Mouse (Mus musculus) CH12.LX (cell line): ENCODE data around the gene Iqcf3. TPM values are rescaled to one million over a fixed set of nuclear protein-coding genes. Genes with fewer than 3 reads are reported as not detected.

Experiments used
- DNase-seq: peaks from one replicate; pipeline ENCODE4 v3.0.0-alpha.2; 2013; ENCODE audit errors: extremely low read depth
- H3K27ac ChIP-seq: 2 replicates; pipeline ENCODE4 v1.5.1; 2012; ENCODE audit warnings: low read depth, mild to moderate bottlenecking, control low read depth, moderate library complexity; ENCODE audit not compliant: insufficient read depth
- H3K27me3 ChIP-seq: replicated peaks from 2 replicates; pipeline ENCODE3; 2012; ENCODE audit warnings: inconsistent platforms
- H3K36me3 ChIP-seq, 2 experiments: replicated peaks in 1 of 2; 2 replicates each; pipeline versions ENCODE3 to v1.6.1; 2012; ENCODE audit warnings: inconsistent platforms in 1 of 2, low read length in 1 of 2, mild to moderate bottlenecking in 1 of 2, mixed read lengths in 1 of 2, moderate library complexity in 1 of 2; ENCODE audit not compliant: control insufficient read depth in 1 of 2, insufficient read depth in 1 of 2
- H3K4me1 ChIP-seq, 2 experiments: 2 replicates each; pipeline ENCODE4 v1.6.1; 2012; ENCODE audit warnings: inconsistent platforms in 1 of 2, moderate library complexity in 1 of 2; ENCODE audit not compliant: insufficient read depth in 2 of 2, control insufficient read depth in 1 of 2
- H3K4me2 ChIP-seq: 2 replicates; pipeline ENCODE4 v1.6.1; 2012; ENCODE audit warnings: low read depth, mild to moderate bottlenecking, control low read depth; ENCODE audit not compliant: poor library complexity, insufficient read depth, severe bottlenecking
- H3K4me3 ChIP-seq, 3 experiments: fragments of 150-350 bp in 1 of 3; sonication (generic) in 1 of 3; replicated peaks in 1 of 3; 2 replicates each; pipeline versions ENCODE3 to v1.5.1; 2011 to 2012; ENCODE audit warnings: low read depth in 2 of 3, low read length in 2 of 3, mild to moderate bottlenecking in 2 of 3, moderate library complexity in 2 of 3, control low read depth in 1 of 3, improper control_type of control experiment in 1 of 3, inconsistent platforms in 1 of 3, mixed read lengths in 1 of 3; ENCODE audit not compliant: poor library complexity in 1 of 3
- H3K79me2 ChIP-seq: replicated peaks from 2 replicates; pipeline ENCODE4 v1.6.1; 2012; ENCODE audit warnings: mild to moderate bottlenecking, moderate library complexity; ENCODE audit not compliant: control insufficient read depth, poor library complexity, insufficient read depth, severe bottlenecking; ENCODE audit errors: extremely low read depth
- H3K9ac ChIP-seq: 2 replicates; pipeline ENCODE4 v1.6.1; 2012; ENCODE audit warnings: low read depth, mild to moderate bottlenecking, control low read depth, moderate library complexity; ENCODE audit not compliant: insufficient read depth
- H3K9me3 ChIP-seq: replicated peaks from 2 replicates; pipeline ENCODE3; 2012; ENCODE audit warnings: low read length, inconsistent platforms, mixed read lengths
- CHD1 ChIP-seq: IDR thresholded peaks from 2 replicates; pipeline ENCODE4 v1.6.1; 2012; ENCODE audit warnings: low read depth, low read length, improper control_type of control experiment, inconsistent platforms
- CHD2 ChIP-seq: IDR thresholded peaks from 2 replicates; pipeline ENCODE4 v1.6.1; 2011; ENCODE audit warnings: low read length, improper control_type of control experiment
- E2F4 ChIP-seq: IDR thresholded peaks from 2 replicates; pipeline ENCODE4 v1.6.1; 2011; ENCODE audit warnings: low read depth, low read length, improper control_type of control experiment; ENCODE audit not compliant: insufficient replicate concordance
- ELF1 ChIP-seq: IDR thresholded peaks from 2 replicates; pipeline ENCODE4 v1.6.1; 2014; ENCODE audit warnings: low read depth, mild to moderate bottlenecking, inconsistent platforms, low read length, improper control_type of control experiment
- EP300 ChIP-seq: IDR thresholded peaks from 2 replicates; pipeline ENCODE4 v1.6.1; 2011; ENCODE audit warnings: low read length, improper control_type of control experiment
- JUN ChIP-seq: IDR thresholded peaks from 2 replicates; pipeline ENCODE4 v1.6.1; 2011; ENCODE audit warnings: low read depth, mild to moderate bottlenecking, low read length, improper control_type of control experiment, moderate library complexity; ENCODE audit not compliant: insufficient read depth
- KAT2A ChIP-seq: IDR thresholded peaks from 2 replicates; pipeline ENCODE4 v1.6.1; 2012; ENCODE audit warnings: low read length, improper control_type of control experiment, inconsistent platforms; ENCODE audit not compliant: insufficient replicate concordance
- MAX ChIP-seq: IDR thresholded peaks from 2 replicates; pipeline ENCODE4 v1.6.1; 2011; ENCODE audit warnings: low read length, improper control_type of control experiment
- MAZ ChIP-seq: IDR thresholded peaks from 2 replicates; pipeline ENCODE4 v1.6.1; 2012; ENCODE audit warnings: low read depth, mild to moderate bottlenecking, inconsistent platforms, low read length, improper control_type of control experiment, moderate library complexity
- MEF2A ChIP-seq: IDR thresholded peaks from 2 replicates; pipeline ENCODE4 v1.6.1; 2014; ENCODE audit warnings: low read depth, mild to moderate bottlenecking, inconsistent platforms, low read length, improper control_type of control experiment, borderline replicate concordance
- MXI1 ChIP-seq: IDR thresholded peaks from 2 replicates; pipeline ENCODE4 v1.6.1; 2011; ENCODE audit warnings: mild to moderate bottlenecking, low read depth, low read length, improper control_type of control experiment
- NELFE ChIP-seq: IDR thresholded peaks from 2 replicates; pipeline ENCODE4 v1.6.1; 2011; ENCODE audit warnings: low read depth, low read length, improper control_type of control experiment
- NRF1 ChIP-seq: IDR thresholded peaks from 2 replicates; pipeline ENCODE4 v1.6.1; 2014; ENCODE audit warnings: low read depth, mild to moderate bottlenecking, inconsistent platforms, low read length, improper control_type of control experiment, moderate library complexity
- PAX5 ChIP-seq: IDR thresholded peaks from 2 replicates; pipeline ENCODE4 v1.6.1; 2012; ENCODE audit warnings: low read length, inconsistent platforms, mixed read lengths
- POLR2AphosphoS2 ChIP-seq: IDR thresholded peaks from 2 replicates; pipeline ENCODE4 v1.6.1; 2011; ENCODE audit warnings: low read depth, low read length, improper control_type of control experiment
- RCOR1 ChIP-seq: conservative IDR thresholded peaks from 2 replicates; pipeline ENCODE4 v1.6.1; 2012; ENCODE audit warnings: low read depth, mild to moderate bottlenecking, inconsistent platforms, low read length, improper control_type of control experiment
- SIN3A ChIP-seq: IDR thresholded peaks from 2 replicates; pipeline ENCODE4 v1.6.1; 2012; ENCODE audit warnings: low read length, improper control_type of control experiment, inconsistent platforms
- TBP ChIP-seq: conservative IDR thresholded peaks from 2 replicates; pipeline ENCODE4 v1.6.1; 2011; ENCODE audit warnings: low read depth, low read length, improper control_type of control experiment
- UBTF ChIP-seq: IDR thresholded peaks from 2 replicates; pipeline ENCODE4 v1.6.1; 2012; ENCODE audit warnings: low read depth, mild to moderate bottlenecking, inconsistent platforms, low read length, improper control_type of control experiment, moderate library complexity
- USF1 ChIP-seq: IDR thresholded peaks from 2 replicates; pipeline ENCODE4 v1.6.1; 2014; ENCODE audit warnings: low read depth, mild to moderate bottlenecking, inconsistent platforms, low read length, improper control_type of control experiment
- ZC3H11A ChIP-seq: IDR thresholded peaks from 2 replicates; pipeline ENCODE4 v1.6.1; 2012; ENCODE audit warnings: low read depth, mild to moderate bottlenecking, inconsistent platforms, low read length, improper control_type of control experiment
- ZNF384 ChIP-seq: IDR thresholded peaks from 2 replicates; pipeline ENCODE4 v1.6.1; 2012; ENCODE audit warnings: low read depth, low read length, improper control_type of control experiment, inconsistent platforms
- dilution Hi-C: fragments of 300-500 bp; cut with MboI; formaldehyde crosslinking; loops from 2 replicates; pipeline ENCODE4 v1.14.3; 2020; ENCODE audit warnings: low sequenced_read_pairs; ENCODE audit not compliant: extremely low pct_unique_long_range_greater_than_20kb, extremely low pct_ligation_motif_present
- in situ Hi-C: fragments of 300-500 bp; cut with MboI; formaldehyde crosslinking; loops from 3 replicates; pipeline ENCODE4 v1.14.3; 2019; ENCODE audit warnings: low sequenced_read_pairs, low pct_ligation_motif_present, low pct_unique_long_range_greater_than_20kb, mixed read lengths
- polyA plus RNA-seq: library from polyadenylated mRNA; unstranded; fragments of >175 nt; gene quantifications from 2 replicates; pipeline ENCODE4 v1.2.1, GENCODE M21; 2012; ENCODE audit warnings: low read depth; ENCODE audit not compliant: insufficient read length
- total RNA-seq, 2 experiments: library from RNA; depleted of rRNA; stranded (reverse); fragments of 300-350 nt in 1 of 2; fragments of >200 nt in 1 of 2; gene quantifications; 2 replicates each; pipeline ENCODE4 v1.2.3; 2012 to 2014

Iqcf3 gene
- total RNA-seq (2012; rRNA removed) (not detected in 2 replicates), total RNA-seq (2014; rRNA removed) (not detected in 2 replicates), polyA plus RNA-seq (not detected in 2 replicates)

DNA sequence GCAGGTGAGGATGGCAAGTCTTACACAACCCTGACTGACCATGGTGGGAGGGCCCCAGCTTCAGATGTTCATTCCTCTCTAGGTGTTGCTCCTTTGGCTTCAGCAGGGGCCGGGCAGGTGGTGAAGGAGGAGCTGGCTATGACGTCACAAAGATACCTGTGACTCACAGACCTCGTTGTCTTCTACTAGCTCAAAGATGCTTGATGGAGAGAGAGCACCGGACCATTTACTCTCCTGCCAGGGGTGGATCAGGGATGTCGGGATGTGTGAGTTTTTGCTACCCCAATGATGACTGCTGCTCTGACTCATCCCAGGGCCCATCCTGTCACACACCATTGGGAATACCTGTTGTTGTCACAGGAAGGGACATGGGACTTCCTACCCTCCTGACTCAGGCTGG, at the start of gene Iqcf3:
Gene Iqcf3 (minus strand): TSS at position 101 of the 400 bp plus-strand sequence.
- Histone ChIP-seq H3K36me3 (no peaks in the 10 kb centered on the region), H3K9ac (no peak within 1 kb of the TSS), H3K27me3 (peaks cover 11% of the 10 kb centered on the region), H3K4me1 (peaks cover 6 to 26% of the 10 kb centered on the region in 2 experiments), H3K4me2 (no peak within 1 kb of the TSS), H3K27ac (no peak within 1 kb of the TSS), H3K9me3 (no peaks in the 10 kb centered on the region)
- in situ Hi-C loops (no loop called here), dilution Hi-C loops (no loop called here)
- no peak for TF ChIP-seq POLR2AphosphoS2
- TF ChIP-seq KAT2A = no peak
- TF ChIP-seq NRF1 = no peak
- no peak for TF ChIP-seq CHD1
- no peak for TF ChIP-seq E2F4
- no peak for TF ChIP-seq PAX5
- no peak for TF ChIP-seq ZC3H11A
- TF ChIP-seq MAZ = no peak
- no peak for TF ChIP-seq TBP
- TF ChIP-seq USF1 = no peak
- no peak for TF ChIP-seq ELF1
- TF ChIP-seq JUN = no peak
- no peak for TF ChIP-seq MAX
- TF ChIP-seq, all 38 proteins: peak for 0
- H3K4me3 ChIP-seq = no peak within 1 kb of the TSS
- no peaks in the 10 kb centered on the region for H3K79me2 ChIP-seq
- no peak for DNase-seq

DNA sequence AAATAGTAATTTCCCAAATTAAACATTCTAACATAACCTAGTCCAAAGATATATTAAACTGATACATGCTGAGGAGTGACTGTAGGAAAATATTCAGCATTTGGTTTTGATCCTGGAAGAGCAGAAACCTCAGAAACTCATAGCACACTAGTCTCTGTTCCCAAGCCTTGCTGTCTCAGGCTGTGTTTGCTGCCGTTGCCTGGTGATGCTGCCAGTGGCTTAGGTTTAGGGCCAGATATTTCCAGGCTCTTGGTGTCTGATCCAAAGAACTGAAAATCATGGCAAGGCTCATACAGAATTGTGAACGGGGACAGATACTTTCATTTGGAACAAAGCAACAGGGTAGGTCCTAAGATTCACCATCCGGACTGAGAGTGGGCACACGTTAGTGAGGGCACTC, 49.3 kb upstream of the Iqcf3 start:
- peaks cover 82% of the 10 kb centered on the region for H3K27me3 ChIP-seq
- in situ Hi-C loops = no loop called here
- H3K4me3 ChIP-seq = no peak overlapping the region
- H3K79me2 ChIP-seq = no peaks in the 10 kb centered on the region
- H3K4me1 ChIP-seq = no peaks in the 10 kb centered on the region
- H3K9ac ChIP-seq = no peak overlapping the region
- H3K36me3 ChIP-seq = no peaks in the 10 kb centered on the region
- no peak overlapping the region for H3K4me2 ChIP-seq
- DNase-seq = no peak
- no peaks in the 10 kb centered on the region for H3K9me3 ChIP-seq
- no peak overlapping the region for H3K27ac ChIP-seq
- TF ChIP-seq EP300 = no peak
- TF ChIP-seq UBTF = no peak
- TF ChIP-seq MAX = no peak
- TF ChIP-seq POLR2AphosphoS2 = no peak
- no peak for TF ChIP-seq ZNF384
- TF ChIP-seq SIN3A = no peak
- TF ChIP-seq CHD2 = no peak
- TF ChIP-seq RCOR1 = no peak
- TF ChIP-seq TBP = no peak
- TF ChIP-seq MEF2A = no peak
- TF ChIP-seq ELF1 = no peak
- TF ChIP-seq MXI1 = no peak
- no peak for TF ChIP-seq NELFE
- no peak for TF ChIP-seq E2F4
- dilution Hi-C loops = no loop called here
